Comparison of ENCODE assay signal across 9 mouse cellular contexts in the genomic region with DNA sequence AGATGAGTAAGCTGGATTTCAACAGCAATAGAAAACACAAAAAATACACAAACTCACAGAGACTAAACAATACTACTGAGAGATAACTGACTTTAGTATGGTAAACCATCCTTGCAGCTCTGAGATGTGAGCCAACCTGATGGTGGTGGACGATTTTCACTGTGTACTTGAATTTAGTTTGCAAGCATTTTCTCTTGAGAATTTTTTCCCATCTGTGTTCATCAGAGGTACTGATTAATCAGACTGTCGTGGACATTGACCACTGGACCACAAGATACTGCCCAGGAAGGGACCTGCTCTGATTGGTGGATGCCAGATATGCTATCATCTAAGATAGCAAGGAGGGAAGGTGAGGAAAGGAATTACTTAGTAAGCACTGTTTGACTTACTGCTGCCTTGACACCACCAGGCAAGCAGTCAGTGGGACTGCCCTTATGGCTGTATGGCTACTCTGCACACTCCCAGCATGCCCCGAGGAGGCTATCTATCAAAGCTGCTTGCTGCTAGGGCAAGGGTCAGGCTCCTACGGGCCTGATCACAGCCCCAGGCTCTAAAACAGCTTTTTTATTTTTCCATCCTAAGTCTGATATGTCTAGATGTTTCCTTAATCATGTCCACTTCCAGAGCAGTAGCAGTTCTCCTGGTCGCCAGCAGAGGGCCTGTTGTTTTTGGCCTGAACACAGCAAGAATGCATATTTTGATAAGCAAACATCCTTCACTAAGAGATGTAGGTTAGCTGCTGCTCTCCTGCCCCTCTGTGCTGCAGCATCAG.
A peak's percentile ranks its signal among the peaks of the same experiment; 100 is the strongest.
DNase-seq lines count a peak whose midpoint lies in the region; ATAC-seq and TF ChIP-seq lines count a peak whose summit lies in the region.
"Had no signal": no experiment of that assay in that cellular context is flagged by ENCODE, and none has a peak within 500 bp of the region (broad histone marks: within the 10 kb centered on the region; RNA-seq: fewer than 3 reads in every experiment).

No protein-coding gene starts in this region.

- ATAC-seq in kidney, embryonic 14.5 days (ENCODE audit: low FRiP score, low TSS enrichment) = no peak
- ATAC-seq in kidney, embryonic 16.5 days (ENCODE audit: low FRiP score, low TSS enrichment) = 0 out of 2 replicates have a peak, but pooled peaks have one; percentile 31
- no peak for ATAC-seq in neural tube, embryonic 11.5 days (ENCODE audit: insufficient read depth, low FRiP score, low TSS enrichment)
- no peak for ATAC-seq in granulocyte monocyte progenitor cell, adult 5-6 weeks (replicated peaks; ENCODE audit: poor library complexity, severe bottlenecking)

- dilution Hi-C loops in CH12.LX (cut with MboI; ENCODE audit: extremely low pct_ligation_motif_present, extremely low pct_unique_long_range_greater_than_20kb, low sequenced_read_pairs) = no loop called here

- peak; percentile 57 for DNase-seq in kidney, adult 11 months
- peak; percentile 53 for DNase-seq in CH12.LX (ENCODE audit: extremely low read depth)
- peak; percentile 51 to 52 for DNase-seq in adrenal gland, adult 18-20 months (ENCODE audit: low spot score in 2 of 2)
- DNase-seq in embryo, embryonic 10.5 days (ENCODE audit: low spot score) = peak; percentile 64
- peak; percentile 25 for DNase-seq in neural tube, embryonic 11.5 days (ENCODE audit: low spot score)

- H3K9me3 ChIP-seq in kidney, embryonic 14.5 days (ENCODE audit: control insufficient read depth, low read length) = peaks cover 3% of the 10 kb centered on the region; the same call in 1 of the 2 replicates
- peaks cover 4% of the 10 kb centered on the region for H3K9me3 ChIP-seq in CH12.LX (replicated peaks; ENCODE audit: low read length)
- H3K9me3 ChIP-seq in kidney, embryonic 16.5 days (ENCODE audit: low read length) = peaks cover 3% of the 10 kb centered on the region; the same call in 1 of the 2 replicates
- no peaks in the 10 kb centered on the region for H3K9me3 ChIP-seq in neural tube, embryonic 11.5 days (ENCODE audit: control insufficient read depth, low read length)
- H3K9me3 ChIP-seq: midbrain, embryonic 12.5 days had no signal

- WGBS in kidney, embryonic 14.5 days = 41% methylated on average over 5 of the region's 5 CpGs
- WGBS in kidney, embryonic 16.5 days = 35% methylated on average over 5 of the region's 5 CpGs
- 54% methylated on average over 5 of the region's 5 CpGs for WGBS in neural tube, embryonic 11.5 days

- TF ChIP-seq POLR2A in CH12.LX (IDR thresholded peaks at IDR 0.05; ENCODE audit: low read depth, low read length) = no peak

- no peaks in the 10 kb centered on the region for H3K27me3 ChIP-seq in kidney, embryonic 14.5 days (ENCODE audit: control insufficient read depth, insufficient read depth, low read length)
- no peaks in the 10 kb centered on the region for H3K27me3 ChIP-seq in CH12.LX (replicated peaks)
- H3K27me3 ChIP-seq in kidney, embryonic 16.5 days (ENCODE audit: insufficient read depth, low read length) = no peaks in the 10 kb centered on the region
- no peaks in the 10 kb centered on the region for H3K27me3 ChIP-seq in neural tube, embryonic 11.5 days (ENCODE audit: control insufficient read depth, insufficient read depth, low read length)
- H3K27me3 ChIP-seq: midbrain, embryonic 12.5 days had no signal

- H3K79me2 ChIP-seq in CH12.LX (replicated peaks; ENCODE audit: control insufficient read depth, extremely low read depth, insufficient read depth, poor library complexity, severe bottlenecking) = no peaks in the 10 kb centered on the region

- H3K4me1 ChIP-seq in kidney, embryonic 14.5 days (ENCODE audit: control insufficient read depth, insufficient read depth, low read length) = no peaks in the 10 kb centered on the region
- H3K4me1 ChIP-seq in CH12.LX (ENCODE audit: control insufficient read depth in 1 of 2, insufficient read depth in 2 of 2) = peaks cover 3 to 21% of the 10 kb centered on the region in 2 experiments; a peak in 3 of 4 replicates
- H3K4me1 ChIP-seq in kidney, embryonic 16.5 days (ENCODE audit: insufficient read depth, low read length) = no peaks in the 10 kb centered on the region
- no peaks in the 10 kb centered on the region for H3K4me1 ChIP-seq in neural tube, embryonic 11.5 days (ENCODE audit: control insufficient read depth, insufficient read depth, low read length)
- H3K4me1 ChIP-seq: midbrain, embryonic 12.5 days had no signal

- no peak overlapping the region for H3K4me3 ChIP-seq in kidney, embryonic 14.5 days (ENCODE audit: low read length)
- no peak overlapping the region for H3K4me3 ChIP-seq in CH12.LX (replicated peaks in 1 of 3; ENCODE audit: low read depth in 2 of 3, low read length in 2 of 3, poor library complexity in 1 of 3)
- no peak overlapping the region for H3K4me3 ChIP-seq in kidney, embryonic 16.5 days (ENCODE audit: low read length)
- H3K4me3 ChIP-seq in neural tube, embryonic 11.5 days (ENCODE audit: low read depth, low read length) = no peak overlapping the region
- H3K4me3 ChIP-seq: midbrain, embryonic 12.5 days had no signal

- no peak overlapping the region for H3K9ac ChIP-seq in kidney, embryonic 14.5 days (ENCODE audit: low read depth, low read length)
- H3K9ac ChIP-seq in CH12.LX (ENCODE audit: insufficient read depth, low read depth) = no peak overlapping the region
- H3K9ac ChIP-seq in kidney, embryonic 16.5 days (replicated peaks; ENCODE audit: low read length) = no peak overlapping the region
- H3K9ac ChIP-seq in neural tube, embryonic 11.5 days (ENCODE audit: low read length) = no peak overlapping the region
- H3K9ac ChIP-seq: midbrain, embryonic 12.5 days had no signal

- H3K4me2 ChIP-seq in kidney, embryonic 14.5 days (replicated peaks; ENCODE audit: low read depth, low read length) = no peak overlapping the region
- H3K4me2 ChIP-seq in CH12.LX (ENCODE audit: insufficient read depth, low read depth, poor library complexity, severe bottlenecking) = no peak overlapping the region
- no peak overlapping the region for H3K4me2 ChIP-seq in kidney, embryonic 16.5 days (replicated peaks; ENCODE audit: low read depth, low read length)
- no peak overlapping the region for H3K4me2 ChIP-seq in neural tube, embryonic 11.5 days (ENCODE audit: low read depth)
- H3K4me2 ChIP-seq: midbrain, embryonic 12.5 days had no signal

- no peaks in the 10 kb centered on the region for H3K36me3 ChIP-seq in kidney, embryonic 14.5 days (ENCODE audit: control insufficient read depth, insufficient read depth, low read length)
- no peaks in the 10 kb centered on the region for H3K36me3 ChIP-seq in CH12.LX (replicated peaks in 1 of 2; ENCODE audit: control insufficient read depth in 1 of 2, insufficient read depth in 1 of 2, low read length in 1 of 2)
- H3K36me3 ChIP-seq in kidney, embryonic 16.5 days (ENCODE audit: insufficient read depth, low read length) = peaks cover 3% of the 10 kb centered on the region; the same call in 1 of the 2 replicates
- no peaks in the 10 kb centered on the region for H3K36me3 ChIP-seq in neural tube, embryonic 11.5 days (ENCODE audit: control insufficient read depth, insufficient read depth, low read length)
- H3K36me3 ChIP-seq: midbrain, embryonic 12.5 days had no signal

- in situ Hi-C loops in CH12.LX (cut with MboI; ENCODE audit: low pct_ligation_motif_present, low pct_unique_long_range_greater_than_20kb, low sequenced_read_pairs) = no loop called here

- peak; percentile 38 for TF ChIP-seq RAD21 in CH12.LX (IDR thresholded peaks at IDR 0.05; ENCODE audit: low read depth, low read length)

- H3K27ac ChIP-seq in kidney, embryonic 14.5 days (ENCODE audit: low read depth, low read length) = no peak overlapping the region
- no peak overlapping the region for H3K27ac ChIP-seq in CH12.LX (ENCODE audit: insufficient read depth, low read depth)
- no peak overlapping the region for H3K27ac ChIP-seq in kidney, embryonic 16.5 days (ENCODE audit: low read length)
- H3K27ac ChIP-seq in neural tube, embryonic 11.5 days (ENCODE audit: low read depth, low read length) = no peak overlapping the region
- H3K27ac ChIP-seq: midbrain, embryonic 12.5 days had no signal

- no peak for TF ChIP-seq EP300 in CH12.LX (IDR thresholded peaks at IDR 0.05; ENCODE audit: low read length)

- TF ChIP-seq CTCF in CH12.LX (conservative IDR thresholded peaks at IDR 0.05 in 1 of 2, IDR thresholded peaks at IDR 0.05 in 1 of 2; ENCODE audit: low read depth in 2 of 2, low read length in 2 of 2) = peak; percentile 72 to 97

TF ChIP-seq in CH12.LX, 34 proteins besides CTCF, POLR2A, EP300 and RAD21:
- no peak for TF ChIP-seq RCOR1 (conservative IDR thresholded peaks at IDR 0.05; ENCODE audit: low read depth, low read length)
- TF ChIP-seq ZNF384 (IDR thresholded peaks at IDR 0.05; ENCODE audit: low read depth, low read length) = no peak
- TF ChIP-seq SMC3 (IDR thresholded peaks at IDR 0.05; ENCODE audit: low read depth, low read length) = peak; percentile 71
- TF ChIP-seq KAT2A (IDR thresholded peaks at IDR 0.05; ENCODE audit: insufficient replicate concordance, low read length) = no peak
- no peak for TF ChIP-seq HCFC1 (IDR thresholded peaks at IDR 0.05; ENCODE audit: low read depth, low read length)
- no peak for TF ChIP-seq POLR2AphosphoS2 (IDR thresholded peaks at IDR 0.05; ENCODE audit: low read depth, low read length)
TF ChIP-seq in CH12.LX: peak in this region for 1.
